ENCODE assay signal across 21 mouse cellular contexts in the genomic region with DNA sequence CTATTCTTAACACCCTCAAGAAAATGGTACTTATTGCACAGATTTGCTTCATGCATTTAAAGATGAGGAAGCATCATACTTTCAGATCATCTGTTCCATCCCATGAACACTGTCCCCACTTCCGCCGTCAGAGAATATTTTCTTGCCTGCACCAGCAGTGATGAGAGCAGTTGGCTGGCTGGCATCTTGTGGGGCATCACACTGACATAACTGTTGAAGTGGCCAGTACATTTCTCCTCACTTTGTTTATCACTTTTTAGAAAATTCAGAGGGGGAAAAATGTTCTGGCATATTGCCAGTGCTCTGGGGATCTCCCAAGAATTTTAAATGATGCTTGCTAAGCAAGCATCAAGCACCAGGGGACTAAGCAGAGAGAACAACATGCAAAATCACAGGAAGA.
DNase-seq lines count a peak whose midpoint lies in the region; ATAC-seq and TF ChIP-seq lines count a peak whose summit lies in the region.
"Had no signal": no experiment of that assay in that cellular context is flagged by ENCODE, and none has a peak within 500 bp of the region (broad histone marks: within the 10 kb centered on the region; RNA-seq: fewer than 3 reads in every experiment).

No protein-coding gene starts in this region.

- no peaks in the 10 kb centered on the region for H3K36me3 ChIP-seq in hindbrain, embryonic 14.5 days (replicated peaks; ENCODE audit: control insufficient read depth, insufficient read depth)
- no peaks in the 10 kb centered on the region for H3K36me3 ChIP-seq in hindbrain, embryonic 10.5 days
- no peaks in the 10 kb centered on the region for H3K36me3 ChIP-seq in lung, embryonic 14.5 days (ENCODE audit: insufficient read depth)
- H3K36me3 ChIP-seq: embryonic facial prominence, embryonic 15.5 days; G1E; heart, embryonic 10.5 days; hindbrain, embryonic 13.5 days; limb, embryonic 12.5 days had no signal

- H3K9ac ChIP-seq in hindbrain, embryonic 14.5 days = no peak overlapping the region
- no peak overlapping the region for H3K9ac ChIP-seq in lung, embryonic 14.5 days
- H3K9ac ChIP-seq: embryonic facial prominence, embryonic 15.5 days; hindbrain, embryonic 13.5 days; limb, embryonic 12.5 days; liver, embryonic 14.5 days had no signal

- no peaks in the 10 kb centered on the region for H3K4me1 ChIP-seq in hindbrain, embryonic 14.5 days (replicated peaks; ENCODE audit: control insufficient read depth, insufficient read depth, low read length)
- no peaks in the 10 kb centered on the region for H3K4me1 ChIP-seq in hindbrain, embryonic 10.5 days (replicated peaks)
- H3K4me1 ChIP-seq in lung, embryonic 14.5 days (ENCODE audit: insufficient read depth) = no peaks in the 10 kb centered on the region
- H3K4me1 ChIP-seq: embryonic facial prominence, embryonic 15.5 days; heart, embryonic 10.5 days; limb, embryonic 12.5 days had no signal

- H3K27me3 ChIP-seq in hindbrain, embryonic 14.5 days (ENCODE audit: control insufficient read depth, insufficient read depth, low read length) = no peaks in the 10 kb centered on the region
- H3K27me3 ChIP-seq in hindbrain, embryonic 10.5 days (ENCODE audit: insufficient read depth, poor library complexity, severe bottlenecking) = no peaks in the 10 kb centered on the region
- H3K27me3 ChIP-seq in lung, embryonic 14.5 days (ENCODE audit: insufficient read depth, low read length) = no peaks in the 10 kb centered on the region
- H3K27me3 ChIP-seq: embryonic facial prominence, embryonic 15.5 days; hindbrain, embryonic 13.5 days; limb, embryonic 12.5 days had no signal

- H3K9me3 ChIP-seq in hindbrain, embryonic 14.5 days (ENCODE audit: control insufficient read depth, low read length) = no peaks in the 10 kb centered on the region
- H3K9me3 ChIP-seq in hindbrain, embryonic 10.5 days = no peaks in the 10 kb centered on the region
- H3K9me3 ChIP-seq in lung, embryonic 14.5 days (ENCODE audit: low read depth, low read length) = no peaks in the 10 kb centered on the region
- H3K9me3 ChIP-seq: embryonic facial prominence, embryonic 15.5 days; G1E; heart, embryonic 10.5 days; hindbrain, embryonic 13.5 days; limb, embryonic 12.5 days had no signal

- H3K4me3 ChIP-seq in hindbrain, embryonic 14.5 days (replicated peaks; ENCODE audit: low read length) = no peak overlapping the region
- no peak overlapping the region for H3K4me3 ChIP-seq in hindbrain, embryonic 10.5 days
- H3K4me3 ChIP-seq in lung, embryonic 14.5 days (ENCODE audit: low read depth, low read length) = no peak overlapping the region
- H3K4me3 ChIP-seq: embryonic facial prominence, embryonic 15.5 days; heart, embryonic 10.5 days; hindbrain, embryonic 13.5 days; limb, embryonic 12.5 days had no signal

- DNase-seq in cerebellum, postnatal 10 days = peak; percentile 31 to 51
- no peak for DNase-seq in cerebellum, adult 11-12 months
- peak; percentile 28 for DNase-seq in hindbrain, embryonic 14.5 days (ENCODE audit: low spot score)
- DNase-seq in hindbrain, embryonic 10.5 days (ENCODE audit: low spot score) = no peak
- peak; percentile 64 for DNase-seq in lung, embryonic 14.5 days
- DNase-seq in lung, postnatal 4 days = no peak
- peak; percentile 18 for DNase-seq in brain, adult 2 months (ENCODE audit: low read depth, low spot score)
- DNase-seq in adrenal gland, postnatal 14 days = no peak
- DNase-seq: cerebellum, adult 8-10 months; gastrocnemius, postnatal 25 days; heart, postnatal 10 days; thymus, adult 18-20 months had no signal

- H3K27ac ChIP-seq in hindbrain, embryonic 14.5 days = no peak overlapping the region
- H3K27ac ChIP-seq in hindbrain, embryonic 10.5 days = no peak overlapping the region
- H3K27ac ChIP-seq in lung, embryonic 14.5 days (ENCODE audit: low read depth) = no peak overlapping the region
- H3K27ac ChIP-seq: embryonic facial prominence, embryonic 15.5 days; heart, embryonic 10.5 days; hindbrain, embryonic 13.5 days; limb, embryonic 12.5 days; liver, embryonic 14.5 days had no signal

- no peak for TF ChIP-seq CTCF in lung, embryonic 14.5 days (IDR thresholded peaks at IDR 0.05; ENCODE audit: low read depth)

- ATAC-seq in hindbrain, embryonic 14.5 days (ENCODE audit: low FRiP score) = no peak
- no peak for ATAC-seq in lung, embryonic 14.5 days (ENCODE audit: insufficient read depth)
- ATAC-seq: CD4-positive, CD25-positive, alpha-beta regulatory T cell, adult 4 months; intestine, postnatal 0 days; lung, postnatal 0 days had no signal

- WGBS in hindbrain, embryonic 14.5 days = 67% methylated on average over 2 of the region's 2 CpGs
- WGBS in hindbrain, embryonic 10.5 days = 86% methylated on average over 2 of the region's 2 CpGs
- 68% methylated on average over 2 of the region's 2 CpGs for WGBS in lung, embryonic 14.5 days

- no peak overlapping the region for H3K4me2 ChIP-seq in hindbrain, embryonic 14.5 days (replicated peaks)
- H3K4me2 ChIP-seq in lung, embryonic 14.5 days = no peak overlapping the region
- H3K4me2 ChIP-seq: embryonic facial prominence, embryonic 15.5 days; hindbrain, embryonic 13.5 days; limb, embryonic 12.5 days had no signal

Comparison
In these comparisons a context has a peak if more than half of its experiments do, and no peak if none do; other contexts are left out.
1. DNase-seq: peak in cerebellum, postnatal 10 days (2 of 2), hindbrain, embryonic 14.5 days (single experiment), lung, embryonic 14.5 days (single experiment) and brain, adult 2 months (single experiment); none in cerebellum, adult 11-12 months (single experiment), hindbrain, embryonic 10.5 days (single experiment), lung, postnatal 4 days (0 of 2) and adrenal gland, postnatal 14 days (single experiment).